Mouse (Mus musculus) layer of hippocampus, adult 2 months (tissue): Measurements from ENCODE around the gene Ppargc1a. TPM values are rescaled to one million over a fixed set of nuclear protein-coding genes. Genes with fewer than 3 reads are reported as not detected.

ENCODE experiments used
- DNase-seq, 2 experiments: peaks; one replicate each; pipeline ENCODE4 v3.0.0; 2022; ENCODE audit warnings: low spot score in 2 of 2
- H3K27ac ChIP-seq: fragments of 200-600 bp; 2 replicates; pipeline ENCODE4 v1.8.1; 2022
- H3K4me3 ChIP-seq: fragments of 200-600 bp; 2 replicates; pipeline ENCODE4 v1.8.1; 2022; ENCODE audit warnings: mild to moderate bottlenecking
- CTCF ChIP-seq: fragments of 200-600 bp; conservative IDR thresholded peaks from 2 replicates; pipeline ENCODE4 v1.8.1; 2022; ENCODE audit warnings: antibody characterized with exemption, mild to moderate bottlenecking, moderate library complexity
- total RNA-seq, 2 experiments: library from RNA; stranded (reverse); gene quantifications; 2 replicates each; pipeline ENCODE4 v1.2.3; 2021

Gene Ppargc1a
- total RNA-seq, 2 experiments from 2014 or later: 40.9 to 41.8 TPM

GRCm38 (mm10) chr5:51546817-51547216 lies 20.7 kb downstream of the Ppargc1a start:
- no peak for TF ChIP-seq CTCF
- DNase-seq: no peak
- Histone ChIP-seq H3K27ac (no peak overlapping the region), H3K4me3 (no peak overlapping the region)

DNA sequence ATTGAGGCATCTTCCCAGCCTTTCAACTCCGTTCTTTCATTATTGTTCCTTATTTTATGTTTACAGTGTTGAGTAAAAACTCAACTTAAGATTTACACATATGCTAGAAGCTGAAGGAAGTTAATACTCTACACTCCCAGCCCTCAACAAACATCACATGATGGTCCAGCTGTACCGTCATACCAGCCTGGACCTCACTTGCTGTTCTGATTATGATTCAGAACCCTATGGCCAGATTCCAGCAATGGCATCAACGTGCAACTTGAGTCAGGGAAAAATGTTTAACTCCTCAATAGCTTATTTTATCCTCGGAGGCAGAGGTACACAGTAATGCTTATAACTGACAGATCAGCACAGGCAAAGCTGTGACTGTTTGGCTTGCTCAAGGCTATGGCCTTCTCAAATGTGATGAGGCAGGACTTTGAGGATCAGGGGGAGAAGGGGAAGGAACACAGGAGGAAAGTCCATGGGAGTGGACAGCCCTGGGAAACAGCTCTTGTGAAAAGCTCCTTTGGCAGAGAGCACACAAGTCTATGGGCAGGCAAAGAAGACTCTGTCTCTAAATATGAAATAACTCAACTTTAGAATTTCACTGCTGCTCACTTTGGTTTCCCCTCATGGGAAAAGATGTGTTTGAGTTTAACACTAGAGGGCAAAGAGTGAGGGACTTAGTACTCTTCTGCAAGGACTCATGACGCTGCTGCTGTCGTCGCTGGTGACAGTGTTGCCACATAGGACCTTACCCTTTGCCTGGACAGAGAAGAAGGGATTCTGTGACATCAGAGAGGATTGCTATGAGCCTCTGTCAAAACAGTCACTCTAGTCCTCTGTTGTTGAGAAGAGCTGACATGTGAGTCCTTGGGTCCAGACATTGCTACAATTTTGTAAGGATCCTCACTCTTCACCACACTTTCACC lies 22.1 kb downstream of the Ppargc1a start:
- DNase-seq: no peak
- no peak for TF ChIP-seq CTCF
- H3K4me3 ChIP-seq: no peak overlapping the region
- no peak overlapping the region for H3K27ac ChIP-seq

DNA sequence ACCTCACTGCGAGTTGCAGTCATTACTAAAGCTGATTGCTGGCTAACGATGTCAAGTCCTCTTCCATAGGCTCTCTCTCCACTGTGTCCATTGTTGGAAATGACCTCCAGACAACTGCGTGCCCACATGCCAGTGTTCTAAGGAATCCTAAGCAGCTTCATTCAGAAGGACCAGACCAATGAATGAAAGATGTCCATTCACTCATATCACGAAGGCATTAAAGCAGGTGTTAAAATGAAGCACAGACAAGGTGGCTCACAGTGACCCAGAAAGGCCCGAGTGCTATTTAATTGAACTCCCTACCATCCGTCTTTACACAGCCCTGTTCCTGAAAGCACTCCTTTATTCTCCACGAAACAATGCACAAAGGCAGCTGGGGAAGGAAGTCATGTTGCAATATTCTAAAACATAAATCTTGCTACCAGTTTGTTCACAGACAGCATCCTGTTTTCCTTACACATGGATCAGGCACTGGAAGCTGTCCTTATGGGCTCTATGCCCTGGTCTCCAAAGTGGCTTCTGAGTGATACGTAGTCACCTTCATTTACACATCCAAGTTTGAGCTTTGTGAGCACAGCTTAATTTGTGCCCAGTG lies 23.3 kb downstream of the Ppargc1a start:
- no peak overlapping the region for H3K4me3 ChIP-seq
- H3K27ac ChIP-seq: no peak overlapping the region
- TF ChIP-seq CTCF: no peak
- DNase-seq: no peak

- no peak for DNase-seq
- no peak for TF ChIP-seq CTCF
- Histone ChIP-seq H3K27ac (no peak overlapping the region), H3K4me3 (no peak overlapping the region)
Observed at GRCm38 (mm10) chr5:51541557-51541956, 26.0 kb downstream of the Ppargc1a start.

- DNase-seq: no peak
- peak; percentile 38 for TF ChIP-seq CTCF
- H3K27ac ChIP-seq: no peak overlapping the region
Observed at GRCm38 (mm10) chr5:51540816-51541215, 26.7 kb downstream of the Ppargc1a start.

DNA sequence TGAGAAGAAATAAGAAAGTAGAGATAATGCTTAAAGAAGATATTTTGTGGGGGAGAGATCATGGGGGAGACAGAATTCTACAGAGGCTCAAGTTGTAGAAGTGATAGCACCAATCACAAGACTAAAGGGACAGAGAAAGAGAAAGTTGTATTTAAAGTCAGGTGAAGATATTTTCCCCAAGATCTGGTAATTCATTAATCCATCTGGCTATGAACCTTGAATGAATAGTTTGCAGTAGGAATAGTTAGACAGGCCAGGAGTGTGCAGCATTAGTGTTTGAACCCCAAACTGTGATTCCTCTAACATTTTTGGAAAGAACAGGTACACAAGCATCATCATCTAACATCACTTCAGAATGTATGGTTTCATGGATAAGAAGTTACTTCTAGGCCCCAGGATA lies 28.0 kb downstream of the Ppargc1a start:
- no peak for TF ChIP-seq CTCF
- no peak for DNase-seq
- H3K27ac ChIP-seq: peak overlapping the region; percentile 43; the same call in 1 of the 2 replicates
- H3K4me3 ChIP-seq: no peak overlapping the region

More at GRCm38 (mm10) chr5:51540816-51541215, 26.7 kb downstream of the Ppargc1a start:
- H3K4me3 ChIP-seq: no peak overlapping the region

DNA sequence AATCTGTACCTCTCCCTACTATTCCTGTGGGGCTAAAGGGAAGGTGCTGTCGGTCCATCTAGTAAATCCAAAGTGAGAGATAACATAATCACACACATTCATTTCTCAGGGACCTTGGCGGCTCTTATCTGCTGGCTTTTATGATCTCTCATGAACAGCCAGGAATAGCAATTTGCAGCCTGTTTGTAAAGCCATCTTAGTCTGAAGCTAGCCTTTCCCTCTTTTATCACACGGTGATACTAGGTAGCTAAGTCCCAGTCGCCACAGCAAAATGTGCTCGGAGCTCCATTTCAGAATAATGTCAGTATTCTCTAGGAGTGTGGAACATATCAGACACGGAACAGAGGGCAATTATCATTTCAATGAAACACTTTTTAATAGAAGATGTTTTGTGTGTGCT lies 29.2 kb downstream of the Ppargc1a start:
- Histone ChIP-seq H3K4me3 (no peak overlapping the region), H3K27ac (peak overlapping the region; percentile 28; the same call in 1 of the 2 replicates)
- DNase-seq: no peak
- no peak for TF ChIP-seq CTCF

- TF ChIP-seq CTCF: no peak
- no peak for DNase-seq
Observed at GRCm38 (mm10) chr5:51537646-51538030, 29.9 kb downstream of the Ppargc1a start.

GRCm38 (mm10) chr5:51537009-51537645 lies 30.4 kb downstream of the Ppargc1a start:
- Histone ChIP-seq H3K4me3 (no peak overlapping the region), H3K27ac (no peak overlapping the region)
- no peak for TF ChIP-seq CTCF
- no peak for DNase-seq

More at GRCm38 (mm10) chr5:51537646-51538030, 29.9 kb downstream of the Ppargc1a start:
- no peak overlapping the region for H3K27ac ChIP-seq
- H3K4me3 ChIP-seq: no peak overlapping the region

GRCm38 (mm10) chr5:51534456-51534855 lies 33.1 kb downstream of the Ppargc1a start:
- Histone ChIP-seq H3K27ac (no peak overlapping the region), H3K4me3 (no peak overlapping the region)
- DNase-seq: no peak
- TF ChIP-seq CTCF: no peak

DNA sequence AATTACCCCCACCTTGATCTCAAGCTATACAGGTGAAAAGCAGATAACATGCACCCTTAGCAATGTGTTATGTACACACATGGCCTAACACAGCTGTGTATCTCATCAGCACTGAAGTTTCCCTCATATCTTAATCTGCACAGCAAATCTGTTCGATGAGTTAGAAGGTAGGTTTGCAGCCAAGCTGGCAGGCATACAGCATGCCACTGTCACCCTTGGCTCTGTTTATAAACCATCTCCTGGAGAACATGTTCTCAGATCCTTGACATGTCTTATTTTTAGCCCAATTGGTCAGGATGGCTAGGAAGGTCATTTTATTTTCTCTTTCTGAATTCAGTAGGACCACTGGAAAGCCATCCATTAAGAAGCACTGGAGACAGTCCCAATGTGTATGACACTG lies 36.2 kb downstream of the Ppargc1a start:
- no peak overlapping the region for H3K4me3 ChIP-seq
- no peak for TF ChIP-seq CTCF
- H3K27ac ChIP-seq: no peak overlapping the region
- DNase-seq: no peak

- no peak for DNase-seq
- no peak overlapping the region for H3K27ac ChIP-seq
- no peak for TF ChIP-seq CTCF
- no peak overlapping the region for H3K4me3 ChIP-seq
Observed at GRCm38 (mm10) chr5:51529444-51529843, 38.1 kb downstream of the Ppargc1a start.

DNA sequence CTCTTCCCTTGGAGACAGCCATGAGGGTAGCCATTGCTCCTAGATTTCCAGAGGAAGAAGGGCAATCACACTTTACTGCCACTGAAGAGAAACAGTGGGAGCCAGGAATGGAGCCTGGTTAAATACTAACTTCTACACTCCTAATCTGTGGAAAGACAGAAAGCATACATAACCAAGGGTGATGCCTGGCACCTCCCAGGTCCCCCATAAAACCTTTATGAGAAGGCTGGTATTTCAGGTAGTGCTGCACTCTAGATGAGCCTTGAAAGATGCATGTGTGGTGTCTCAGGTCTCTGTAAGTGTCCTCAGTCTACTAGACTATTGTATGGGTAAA lies 39.4 kb downstream of the Ppargc1a start:
- Histone ChIP-seq H3K4me3 (no peak overlapping the region), H3K27ac (no peak overlapping the region)
- no peak for DNase-seq
- no peak for TF ChIP-seq CTCF
